Mouse (Mus musculus): ENCODE data around the gene Sigirr. TPM values are rescaled to one million over a fixed set of nuclear protein-coding genes. Genes with fewer than 3 reads are reported as not detected.

The Sigirr gene
- polyA plus RNA-seq, 1 experiment from 2014 or later, result 2.0 TPM

- Histone ChIP-seq H3K4me3 (peak overlapping the region; percentile 50), H3K27ac (replicated peaks) (peak overlapping the region; percentile 78), H3K27me3 (no peaks in the 10 kb centered on the region), H3K4me2 (replicated peaks) (peak overlapping the region; percentile 75), H3K4me1 (no peaks in the 10 kb centered on the region), H3K9ac (replicated peaks) (peak overlapping the region; percentile 83), H3K9me3 (no peaks in the 10 kb centered on the region), H3K36me3 (no peaks in the 10 kb centered on the region)
- no peak; the same call in 1 of the 2 replicates for ATAC-seq (replicated peaks)
- WGBS, result 3% methylated on average over 15 of the region's 15 CpGs
Observed at GRCm38 (mm10) chr7:141123517-141123856, 23.1 kb upstream of the Sigirr start.

- 3% methylated on average over 29 of the region's 29 CpGs for WGBS
- Histone ChIP-seq H3K4me1 (no peaks in the 10 kb centered on the region), H3K9ac (replicated peaks) (peak overlapping the region; percentile 83), H3K27me3 (no peaks in the 10 kb centered on the region), H3K4me3 (peak overlapping the region; percentile 50), H3K36me3 (no peaks in the 10 kb centered on the region), H3K27ac (replicated peaks) (peak overlapping the region; percentile 78), H3K9me3 (no peaks in the 10 kb centered on the region), H3K4me2 (replicated peaks) (peak overlapping the region; percentile 75)
- peak; percentile 96 for ATAC-seq (replicated peaks)
Observed at GRCm38 (mm10) chr7:141122689-141123516, 22.5 kb upstream of the Sigirr start.

- Histone ChIP-seq H3K36me3 (no peaks in the 10 kb centered on the region), H3K4me3 (peak within 1 kb of the TSS; percentile 50), H3K9me3 (no peaks in the 10 kb centered on the region), H3K27me3 (no peaks in the 10 kb centered on the region), H3K4me2 (replicated peaks) (peak within 1 kb of the TSS; percentile 75), H3K4me1 (no peaks in the 10 kb centered on the region), H3K9ac (replicated peaks) (peak within 1 kb of the TSS; percentile 83), H3K27ac (replicated peaks) (peak within 1 kb of the TSS; percentile 78)
- WGBS, result 55% methylated on average over 14 of the region's 14 CpGs
- no peak for ATAC-seq (replicated peaks)
Observed at GRCm38 (mm10) chr7:141122245-141122644, 21.9 kb upstream of the Sigirr start, which contains the start of gene Ptdss2. Ptdss2 (plus strand) TSS chr7:141122382.

GRCm38 (mm10) chr7:141121051-141121531, 20.7 kb upstream of the Sigirr start:
- no peak overlapping the region for H3K4me3 ChIP-seq
- H3K4me2 ChIP-seq (replicated peaks), result no peak overlapping the region
- WGBS, result 85% methylated on average over 5 of the region's 5 CpGs
- H3K27ac ChIP-seq (replicated peaks), result no peak overlapping the region
- no peaks in the 10 kb centered on the region for H3K4me1 ChIP-seq
- no peak for ATAC-seq (replicated peaks)
- H3K27me3 ChIP-seq, result no peaks in the 10 kb centered on the region
- H3K36me3 ChIP-seq, result no peaks in the 10 kb centered on the region
- H3K9me3 ChIP-seq, result no peaks in the 10 kb centered on the region
- H3K9ac ChIP-seq (replicated peaks), result no peak overlapping the region

GRCm38 (mm10) chr7:141120605-141121004, 20.2 kb upstream of the Sigirr start:
- no peaks in the 10 kb centered on the region for H3K27me3 ChIP-seq
- no peak overlapping the region for H3K4me3 ChIP-seq
- ATAC-seq (replicated peaks), result no peak
- H3K36me3 ChIP-seq, result no peaks in the 10 kb centered on the region
- no peak overlapping the region for H3K27ac ChIP-seq (replicated peaks)
- no peak overlapping the region for H3K4me2 ChIP-seq (replicated peaks)
- 89% methylated on average over 3 of the region's 3 CpGs for WGBS
- no peaks in the 10 kb centered on the region for H3K4me1 ChIP-seq
- H3K9ac ChIP-seq (replicated peaks), result no peak overlapping the region
- H3K9me3 ChIP-seq, result no peaks in the 10 kb centered on the region

GRCm38 (mm10) chr7:141119487-141119886, 19.1 kb upstream of the Sigirr start:
- H3K4me1 ChIP-seq, result no peaks in the 10 kb centered on the region
- no peaks in the 10 kb centered on the region for H3K9me3 ChIP-seq
- no peak overlapping the region for H3K27ac ChIP-seq (replicated peaks)
- WGBS, result 71% methylated on average over 3 of the region's 3 CpGs
- H3K36me3 ChIP-seq, result no peaks in the 10 kb centered on the region
- H3K4me3 ChIP-seq, result no peak overlapping the region
- H3K9ac ChIP-seq (replicated peaks), result no peak overlapping the region
- H3K27me3 ChIP-seq, result no peaks in the 10 kb centered on the region
- ATAC-seq (replicated peaks), result no peak
- H3K4me2 ChIP-seq (replicated peaks), result no peak overlapping the region

GRCm38 (mm10) chr7:141117636-141118035, 17.3 kb upstream of the Sigirr start, which contains the start of gene Ano9:
Ano9 (minus strand) TSS chr7:141117806.
- WGBS, result 17% methylated on average over 9 of the region's 9 CpGs
- no peak within 1 kb of the TSS for H3K4me3 ChIP-seq
- H3K9me3 ChIP-seq, result no peaks in the 10 kb centered on the region
- no peak within 1 kb of the TSS for H3K9ac ChIP-seq (replicated peaks)
- no peak within 1 kb of the TSS for H3K4me2 ChIP-seq (replicated peaks)
- no peaks in the 10 kb centered on the region for H3K27me3 ChIP-seq
- no peaks in the 10 kb centered on the region for H3K36me3 ChIP-seq
- no peak within 1 kb of the TSS for H3K27ac ChIP-seq (replicated peaks)
- H3K4me1 ChIP-seq, result no peaks in the 10 kb centered on the region
- no peak for ATAC-seq (replicated peaks)

GRCm38 (mm10) chr7:141115874-141116273, 15.5 kb upstream of the Sigirr start:
- Histone ChIP-seq H3K4me2 (replicated peaks) (no peak overlapping the region), H3K4me1 (no peaks in the 10 kb centered on the region), H3K36me3 (no peaks in the 10 kb centered on the region), H3K27me3 (no peaks in the 10 kb centered on the region), H3K4me3 (no peak overlapping the region), H3K9ac (replicated peaks) (no peak overlapping the region), H3K27ac (replicated peaks) (no peak overlapping the region), H3K9me3 (no peaks in the 10 kb centered on the region)
- 89% methylated on average over 9 of the region's 9 CpGs for WGBS
- ATAC-seq (replicated peaks), result no peak

GRCm38 (mm10) chr7:141103161-141103560, 2.8 kb upstream of the Sigirr start:
- Histone ChIP-seq H3K4me3 (no peak overlapping the region), H3K4me2 (replicated peaks) (no peak overlapping the region), H3K36me3 (no peaks in the 10 kb centered on the region), H3K4me1 (peaks cover 12% of the 10 kb centered on the region; the same call in 1 of the 2 replicates), H3K9me3 (no peaks in the 10 kb centered on the region), H3K27me3 (peaks cover 37% of the 10 kb centered on the region), H3K9ac (replicated peaks) (no peak overlapping the region), H3K27ac (replicated peaks) (no peak overlapping the region)
- 69% methylated on average over 3 of the region's 3 CpGs for WGBS
- no peak for ATAC-seq (replicated peaks)

- no peak for ATAC-seq (replicated peaks)
- WGBS, result 87% methylated on average over 5 of the region's 5 CpGs
- peaks cover 38% of the 10 kb centered on the region for H3K27me3 ChIP-seq
Observed at GRCm38 (mm10) chr7:141097177-141097576, 3.2 kb downstream of the Sigirr start.

GRCm38 (mm10) chr7:141096649-141097056, 3.7 kb downstream of the Sigirr start:
- H3K4me3 ChIP-seq, result no peak overlapping the region
- H3K9ac ChIP-seq (replicated peaks), result no peak overlapping the region
- no peak overlapping the region for H3K4me2 ChIP-seq (replicated peaks)
- peaks cover 33% of the 10 kb centered on the region for H3K27me3 ChIP-seq
- H3K36me3 ChIP-seq, result no peaks in the 10 kb centered on the region
- WGBS, result 38% methylated on average over 6 of the region's 6 CpGs
- no peak overlapping the region for H3K27ac ChIP-seq (replicated peaks)
- peaks cover 17% of the 10 kb centered on the region; the same call in 1 of the 2 replicates for H3K4me1 ChIP-seq
- no peaks in the 10 kb centered on the region for H3K9me3 ChIP-seq
- ATAC-seq (replicated peaks), result no peak

More at GRCm38 (mm10) chr7:141097177-141097576, 3.2 kb downstream of the Sigirr start:
- Histone ChIP-seq H3K4me3 (no peak overlapping the region), H3K9me3 (no peaks in the 10 kb centered on the region), H3K27ac (replicated peaks) (no peak overlapping the region), H3K36me3 (no peaks in the 10 kb centered on the region), H3K9ac (replicated peaks) (no peak overlapping the region), H3K4me1 (peaks cover 15% of the 10 kb centered on the region; the same call in 1 of the 2 replicates), H3K4me2 (replicated peaks) (no peak overlapping the region)

GRCm38 (mm10) chr7:141096021-141096420, 4.4 kb downstream of the Sigirr start:
- 82% methylated on average over 6 of the region's 6 CpGs for WGBS
- Histone ChIP-seq H3K27me3 (peaks cover 27% of the 10 kb centered on the region), H3K36me3 (no peaks in the 10 kb centered on the region), H3K4me2 (replicated peaks) (no peak overlapping the region), H3K4me1 (peaks cover 17% of the 10 kb centered on the region; the same call in 1 of the 2 replicates), H3K27ac (replicated peaks) (no peak overlapping the region), H3K9me3 (no peaks in the 10 kb centered on the region), H3K4me3 (no peak overlapping the region), H3K9ac (replicated peaks) (no peak overlapping the region)
- no peak for ATAC-seq (replicated peaks)
